Mouse (Mus musculus) retina, postnatal 7 days (tissue): ENCODE data around the gene Stat2.

Source experiments
- DNase-seq: peaks from one replicate; pipeline ENCODE4 v3.0.0-alpha.2; 2012; ENCODE audit warnings: low read depth, low spot score

Stat2 gene

DNA sequence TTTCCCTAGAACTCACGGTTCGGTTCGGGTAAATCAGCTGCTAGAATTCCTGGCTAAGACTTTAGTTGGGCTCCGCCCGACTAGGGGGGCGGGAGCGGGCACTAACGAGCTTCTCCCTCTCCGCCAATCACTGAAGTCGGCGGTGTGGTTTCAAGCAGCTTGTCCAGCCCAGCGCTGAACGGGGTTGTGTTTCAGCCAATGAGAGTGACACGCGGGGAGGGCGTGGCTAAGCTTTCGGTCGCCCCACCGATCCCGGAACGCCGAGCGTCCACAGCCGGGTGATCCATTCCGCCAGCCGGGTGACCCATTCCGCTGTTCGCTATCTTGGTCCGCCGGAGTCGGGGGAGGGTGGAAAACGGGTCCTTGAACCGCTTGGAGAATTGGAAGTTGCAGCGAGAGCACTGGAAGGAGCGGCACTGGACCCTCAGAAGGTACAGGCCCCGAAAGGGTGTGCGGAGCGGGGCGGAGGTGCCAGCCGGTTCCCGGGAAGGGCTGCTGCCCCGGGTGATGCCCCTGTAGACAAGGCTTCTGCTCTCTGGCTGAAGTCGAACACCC is at the start of gene Stat2:
Gene Stat2, plus strand, starts transcription at position 273 of the 555 bp plus-strand sequence.
- DNase-seq: peak; percentile 92

- DNase-seq: no peak
Observed at GRCm38 (mm10) chr10:128221533-128222286, 48.6 kb upstream of the Stat2 start.

DNA sequence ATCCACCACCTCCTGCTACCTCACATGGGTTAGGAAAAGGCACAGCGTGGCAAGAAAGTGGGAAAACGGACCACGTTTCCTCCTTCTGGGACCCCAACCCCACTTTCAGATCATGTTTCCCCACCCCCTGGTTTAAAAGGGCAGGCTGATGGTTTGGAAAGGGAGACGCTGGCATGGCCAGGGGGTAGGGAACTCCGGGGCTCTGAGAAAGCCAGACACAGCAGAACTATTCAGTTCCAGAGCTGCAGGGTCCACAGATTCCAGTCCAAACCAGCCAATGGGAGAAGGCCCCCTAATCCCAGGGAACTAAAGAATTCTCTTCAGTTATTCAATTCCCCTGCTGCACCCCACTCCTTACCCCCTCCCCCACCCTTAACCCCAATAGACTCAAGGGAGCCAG is 45.3 kb upstream of the Stat2 start:
- no peak for DNase-seq

- DNase-seq: no peak
Observed at GRCm38 (mm10) chr10:128225538-128225937, 44.8 kb upstream of the Stat2 start, which contains the start of gene Mip. TSS of gene Mip (plus strand) at chr10:128225838.

DNA sequence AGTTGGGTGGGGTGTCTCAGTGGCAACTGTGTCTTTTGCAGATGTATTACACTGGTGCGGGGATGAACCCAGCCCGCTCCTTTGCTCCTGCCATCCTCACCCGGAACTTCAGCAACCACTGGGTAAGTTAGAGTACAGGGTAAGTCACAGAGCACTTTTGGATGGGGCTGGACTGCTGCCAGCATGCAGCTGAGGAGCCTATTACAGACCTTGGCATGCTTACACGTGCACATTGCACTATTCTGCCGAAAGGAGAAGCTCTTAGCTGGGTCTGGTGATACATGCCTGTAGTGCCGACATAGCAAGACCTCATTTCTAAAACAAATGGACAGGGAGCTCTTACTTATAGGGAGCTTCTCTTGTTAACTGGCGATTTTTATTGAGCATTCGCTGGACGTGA is 42.8 kb upstream of the Stat2 start:
- no peak for DNase-seq

- DNase-seq: no peak
Observed at GRCm38 (mm10) chr10:128228009-128228408, 42.4 kb upstream of the Stat2 start.

GRCm38 (mm10) chr10:128230582-128230981 is 39.8 kb upstream of the Stat2 start:
- DNase-seq: no peak

DNA sequence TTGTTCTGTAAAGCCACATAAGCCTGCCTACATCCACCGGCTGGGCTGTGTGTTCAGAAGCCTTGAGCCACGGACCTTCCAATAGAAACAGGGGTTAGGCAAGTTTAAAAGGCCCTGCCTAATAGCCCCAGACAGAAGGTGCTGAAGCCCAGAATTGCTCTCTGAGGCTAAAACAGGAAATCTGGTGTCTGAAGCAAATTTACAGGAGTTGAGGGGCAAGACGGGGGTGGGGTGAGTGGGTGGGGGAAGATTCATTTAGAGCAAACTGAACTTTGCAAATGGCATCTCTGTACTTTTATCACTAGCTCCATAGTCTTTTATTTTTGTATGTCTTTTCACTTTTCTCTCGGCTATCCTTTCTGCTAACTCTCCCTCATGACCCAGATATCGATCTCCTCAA is 39.2 kb upstream of the Stat2 start:
- no peak for DNase-seq

DNA sequence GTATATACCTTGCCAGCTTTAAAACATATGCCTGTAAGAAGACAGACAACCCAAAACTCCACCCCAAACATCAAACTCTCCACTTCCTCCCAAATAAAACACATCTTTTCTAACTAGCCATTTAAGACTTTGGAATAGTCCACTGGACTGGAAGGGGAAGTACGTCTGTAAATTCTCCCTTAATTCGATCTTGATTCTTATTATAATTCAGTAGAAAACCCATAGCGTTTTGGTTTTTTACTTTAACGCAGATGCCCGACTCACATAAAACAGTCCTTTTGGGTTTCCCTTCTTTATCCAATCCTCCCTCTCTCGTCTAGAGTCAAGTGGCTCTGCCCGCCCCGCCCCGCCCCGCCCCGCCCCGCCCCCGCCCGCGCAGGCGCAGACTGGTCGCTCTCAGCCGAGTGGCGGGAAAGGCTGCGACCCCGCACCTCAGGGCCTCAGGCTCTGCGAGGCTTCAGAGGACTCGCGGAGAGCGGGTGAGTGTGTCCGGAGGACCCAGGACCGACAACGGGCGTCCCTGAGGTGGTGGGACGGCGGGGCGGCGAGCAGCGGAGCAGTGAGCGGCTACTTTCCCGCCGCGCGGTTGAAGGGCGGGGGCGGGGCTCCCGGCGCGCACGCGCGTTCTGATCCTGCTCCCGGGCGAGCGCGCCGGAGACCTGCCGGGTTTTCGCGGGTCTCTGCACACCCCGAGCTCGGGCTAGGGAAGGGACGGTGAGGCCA is 38.5 kb upstream of the Stat2 start, which contains the start of gene Timeless:
Gene Timeless, plus strand, starts transcription at position 369 of the 723 bp plus-strand sequence.
- peak; percentile 74 for DNase-seq

DNA sequence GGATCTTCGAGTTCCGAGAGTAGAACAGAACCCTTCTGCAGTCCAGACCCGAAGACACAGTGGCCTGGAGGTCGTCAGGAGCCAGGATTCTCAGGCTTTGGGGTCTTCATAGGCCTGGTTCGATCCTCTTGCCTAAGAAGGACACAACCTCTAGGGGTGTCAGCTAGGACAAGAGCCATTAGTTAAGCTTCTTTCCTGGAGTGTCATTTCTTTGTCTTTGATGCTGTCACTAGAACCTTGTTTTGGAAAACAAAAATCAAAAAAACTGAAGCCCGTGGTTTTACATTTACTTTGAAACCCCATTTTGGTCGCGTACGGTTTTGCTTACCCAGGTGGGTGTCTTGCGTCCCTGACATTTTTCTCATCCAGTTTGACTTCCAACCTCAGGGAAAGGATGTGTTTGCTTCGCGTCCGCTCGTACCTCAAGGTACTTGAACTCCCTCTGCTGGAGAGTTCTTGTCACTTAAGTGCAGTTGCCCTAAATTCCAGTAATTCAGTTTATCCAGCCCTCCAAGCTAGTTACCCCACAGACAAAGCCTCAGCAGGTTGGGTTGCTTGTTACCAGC is 37.9 kb upstream of the Stat2 start:
- DNase-seq: peak; percentile 41

GRCm38 (mm10) chr10:128236321-128236720 is 34.0 kb upstream of the Stat2 start:
- DNase-seq: no peak

GRCm38 (mm10) chr10:128237807-128238480 is 32.4 kb upstream of the Stat2 start:
- DNase-seq: no peak

GRCm38 (mm10) chr10:128239140-128239539 is 31.2 kb upstream of the Stat2 start:
- DNase-seq: no peak

GRCm38 (mm10) chr10:128240131-128240530 is 30.2 kb upstream of the Stat2 start:
- DNase-seq: no peak

DNA sequence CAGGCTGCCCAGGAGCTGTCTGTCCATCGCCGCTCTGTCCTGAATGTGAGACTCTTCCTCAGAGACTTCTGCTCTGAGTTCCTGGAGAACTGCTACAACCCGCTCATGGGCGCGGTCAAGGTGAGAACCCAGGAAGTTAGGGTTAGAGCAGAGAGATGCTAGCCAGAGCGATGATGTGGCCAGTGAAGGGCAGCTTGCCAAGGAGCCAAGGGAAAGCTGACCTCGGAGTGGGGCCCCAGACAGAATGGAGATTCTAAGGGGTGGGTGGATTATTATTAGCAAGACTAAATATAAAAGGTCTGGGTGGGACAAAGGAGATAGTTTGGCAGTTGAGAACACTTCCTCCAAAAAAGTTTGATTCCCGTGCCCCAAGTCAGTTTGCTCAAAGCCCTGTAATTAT is 27.1 kb upstream of the Stat2 start:
- DNase-seq: no peak

- DNase-seq: no peak
Observed at GRCm38 (mm10) chr10:128244121-128244520, 26.2 kb upstream of the Stat2 start.

- no peak for DNase-seq
Observed at GRCm38 (mm10) chr10:128247020-128247732, 23.2 kb upstream of the Stat2 start.

DNA sequence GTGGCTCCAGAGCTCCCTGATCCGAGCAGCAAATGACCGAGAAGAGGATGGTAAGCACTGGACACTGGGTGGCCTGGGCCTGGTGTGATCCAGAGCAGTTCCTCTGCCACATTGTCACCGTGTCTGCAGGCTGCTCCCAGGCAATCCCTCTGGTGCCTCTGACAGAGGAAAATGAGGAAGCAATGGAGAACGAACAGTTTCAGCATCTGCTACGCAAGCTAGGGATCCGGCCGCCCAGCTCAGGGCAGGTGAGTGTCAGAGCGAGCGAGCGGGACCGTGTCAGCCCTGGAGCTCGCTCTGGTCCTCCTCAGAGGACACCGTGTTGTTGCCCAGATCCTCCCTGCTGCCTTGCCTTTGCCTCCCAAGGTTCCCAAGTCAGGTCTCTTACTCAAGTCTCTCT is 19.8 kb upstream of the Stat2 start:
- no peak for DNase-seq

DNA sequence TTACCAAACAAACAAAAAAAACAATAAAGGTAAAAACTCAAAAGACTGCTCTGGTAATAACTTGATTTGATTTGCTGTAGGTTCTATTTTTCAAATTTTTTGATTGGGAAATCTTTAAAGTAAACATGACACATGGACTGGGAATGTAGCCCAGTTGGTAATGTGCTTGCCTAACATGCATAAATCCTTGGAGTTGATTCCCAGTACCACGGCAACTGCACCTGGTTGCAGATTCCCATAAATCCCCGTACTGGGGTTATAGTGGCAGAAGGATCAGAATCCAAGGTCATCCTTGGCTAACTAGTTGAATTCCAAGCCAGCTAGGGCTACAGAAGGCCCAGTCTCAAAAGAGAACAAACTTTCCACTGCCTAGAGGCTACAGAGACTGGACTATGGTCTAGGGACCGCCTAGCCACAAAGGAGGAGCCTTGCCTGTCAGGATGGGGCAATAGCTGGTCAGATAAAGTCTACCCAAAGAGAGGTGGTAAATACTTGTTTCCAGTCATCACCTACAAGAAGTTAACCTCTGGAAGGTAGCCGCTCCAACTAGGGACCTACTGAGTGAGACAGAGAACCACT is 16.6 kb upstream of the Stat2 start, which contains the start of gene Apon:
Gene Apon, plus strand, starts transcription at position 420 of the 579 bp plus-strand sequence.
- no peak for DNase-seq

GRCm38 (mm10) chr10:128255925-128256324 is 14.4 kb upstream of the Stat2 start:
- DNase-seq: no peak

- no peak for DNase-seq
Observed at GRCm38 (mm10) chr10:128256328-128256727, 14.0 kb upstream of the Stat2 start.
